Mouse (Mus musculus): ENCODE measurements around the gene Zfp936.
"Not testable (repeated sequence)": the region's sequence is repeated elsewhere in the genome, so short reads cannot be mapped to it uniquely, and the experiment has no call there.

Zfp936 gene

GRCm38 (mm10) chr7:43113929-43114328, at the start of gene Zfp936:
TSS of gene Zfp936 (plus strand) at chr7:43114229.
- DNase-seq (ENCODE audit: low spot score) = not testable (repeated sequence)

GRCm38 (mm10) chr7:43077831-43078230, 36.2 kb upstream of the Zfp936 start:
- no peak for DNase-seq (ENCODE audit: low spot score)

DNA sequence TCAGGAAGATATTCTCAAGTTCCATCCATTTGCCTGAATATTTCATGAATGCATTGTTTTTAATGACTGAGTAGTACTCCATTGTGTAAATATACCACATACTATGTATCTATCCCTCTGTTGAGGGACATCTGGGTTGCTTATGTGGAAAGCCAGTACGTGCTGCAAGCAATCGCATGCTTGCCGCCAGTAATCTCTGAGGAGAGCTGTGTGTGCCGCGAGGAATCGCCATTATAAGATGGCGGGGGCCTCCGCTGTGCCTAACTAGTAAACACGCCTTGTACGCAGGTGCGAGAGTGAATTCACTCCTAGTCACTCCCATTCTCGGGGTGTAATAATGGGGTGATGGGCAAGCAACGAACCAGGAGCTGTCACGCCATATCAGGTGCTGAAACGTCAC, 14.7 kb downstream of the Zfp936 start:
- DNase-seq (ENCODE audit: low spot score) = not testable (repeated sequence)

DNA sequence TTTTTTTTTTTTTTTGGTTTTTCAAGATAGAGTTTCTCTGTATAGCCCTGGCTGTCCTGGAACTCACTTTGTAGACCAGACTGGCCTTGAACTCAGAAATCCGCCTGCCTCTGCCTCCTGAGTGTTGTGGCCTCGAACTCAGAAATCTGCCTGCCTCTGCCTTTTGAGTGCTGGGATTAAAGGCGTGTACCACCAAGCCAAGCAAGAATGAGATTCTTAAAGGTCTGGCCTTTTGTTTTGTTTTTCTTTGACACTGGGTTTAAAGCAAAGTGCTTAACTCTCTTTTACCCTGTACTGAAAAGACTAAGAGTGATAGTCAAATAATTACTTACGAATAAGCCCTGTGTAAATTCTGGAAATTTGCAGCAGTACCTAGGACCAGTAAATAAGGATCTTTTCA, 50.1 kb downstream of the Zfp936 start:
- not testable (repeated sequence) for DNase-seq (ENCODE audit: low spot score)

DNA sequence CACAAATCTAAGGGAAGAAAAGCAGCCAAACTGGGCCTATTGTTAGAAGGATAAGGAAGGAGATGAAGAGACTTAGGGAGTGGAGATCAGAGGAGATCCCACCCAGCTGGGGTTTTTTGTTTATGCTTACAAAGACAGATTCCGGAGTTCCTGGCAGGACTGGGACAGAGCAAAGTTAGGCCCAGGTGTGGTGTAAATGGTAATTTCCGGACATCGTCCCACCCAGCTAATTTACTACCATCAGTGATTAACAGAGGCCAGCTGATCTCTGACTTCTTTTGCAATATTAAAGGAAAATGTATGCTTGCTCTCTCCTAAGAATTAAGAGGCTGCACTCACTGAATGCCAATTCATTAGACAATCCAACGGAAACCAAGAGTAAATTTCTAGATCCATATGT, 53.1 kb downstream of the Zfp936 start:
- not testable (repeated sequence) for DNase-seq (ENCODE audit: low spot score)

DNA sequence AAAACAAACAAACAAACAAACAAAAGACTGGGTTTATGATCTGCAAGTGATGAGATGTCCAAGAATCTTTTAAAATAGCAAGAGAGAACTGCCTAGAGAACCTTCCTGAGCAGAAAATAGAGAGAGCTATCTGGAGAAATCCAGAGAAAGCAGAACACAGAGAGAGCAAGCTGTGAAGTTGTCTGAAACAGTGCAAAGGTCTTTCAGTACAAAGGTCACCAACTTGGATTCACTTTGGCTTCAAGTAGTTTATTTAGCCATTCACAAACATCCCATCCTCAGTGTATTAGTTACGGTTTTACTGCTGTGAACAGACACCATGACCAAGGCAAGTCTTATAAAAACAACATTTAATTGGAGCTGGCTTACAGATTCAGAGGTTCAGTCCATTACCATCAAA, 53.8 kb downstream of the Zfp936 start:
- not testable (repeated sequence) for DNase-seq (ENCODE audit: low spot score)

GRCm38 (mm10) chr7:43168212-43168611, 54.2 kb downstream of the Zfp936 start:
- DNase-seq (ENCODE audit: low spot score) = not testable (repeated sequence)

DNA sequence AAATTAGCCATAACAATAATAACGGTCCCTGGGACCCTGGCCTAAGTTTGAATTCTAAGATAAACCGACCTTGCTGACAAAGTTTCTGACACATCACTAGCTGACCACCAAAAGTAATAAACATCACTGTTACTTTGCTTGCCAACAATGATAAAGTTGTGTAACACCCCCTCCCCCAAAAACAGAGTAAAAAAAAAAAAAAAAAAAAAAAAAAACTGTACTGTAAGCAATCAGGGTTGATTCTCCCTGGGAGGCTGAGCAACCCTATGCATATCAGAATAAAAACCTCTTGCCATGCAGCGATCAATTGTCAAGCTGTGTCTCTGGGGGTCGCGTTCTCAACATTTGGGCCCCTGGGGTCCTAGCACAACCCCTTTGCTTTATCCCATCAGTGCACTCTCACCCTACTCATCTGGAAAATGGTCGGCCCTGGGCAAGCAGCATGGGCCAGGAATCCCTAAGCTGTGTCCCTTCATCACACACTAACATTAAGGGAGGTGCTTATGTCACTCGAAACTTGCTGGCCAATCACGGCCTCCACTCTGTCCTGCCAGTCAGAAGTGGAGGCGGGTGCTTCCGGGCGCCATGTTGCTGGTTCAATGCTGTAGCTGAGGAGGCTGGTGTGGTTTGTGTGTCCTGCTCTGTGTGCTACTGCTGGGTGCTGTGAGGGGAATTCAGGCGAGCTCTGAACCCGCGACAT, 63.1 kb downstream of the Zfp936 start:
- DNase-seq (ENCODE audit: low spot score) = peak; percentile 74

GRCm38 (mm10) chr7:43213781-43214180, 99.8 kb downstream of the Zfp936 start:
- DNase-seq (ENCODE audit: low spot score) = peak; percentile 20

Data from MN1 (cell line).